Mouse (Mus musculus): ENCODE data around the gene Gtf2f2.
"Not testable (repeated sequence)": the region's sequence is repeated elsewhere in the genome, so short reads cannot be mapped to it uniquely, and the experiment has no call there.

Gtf2f2 gene

GRCm38 (mm10) chr14:75912665-75913064, 98.0 kb downstream of the Gtf2f2 start:
- no peak for DNase-seq (ENCODE audit: low spot score)

GRCm38 (mm10) chr14:75911968-75912367, 98.7 kb downstream of the Gtf2f2 start:
- DNase-seq (ENCODE audit: low spot score) = no peak

- no peak for DNase-seq (ENCODE audit: low spot score)
Observed at GRCm38 (mm10) chr14:75906931-75907330, 103.7 kb downstream of the Gtf2f2 start.

- no peak for DNase-seq (ENCODE audit: low spot score)
Observed at GRCm38 (mm10) chr14:75904972-75905371, 105.7 kb downstream of the Gtf2f2 start.

GRCm38 (mm10) chr14:75903131-75903530, 107.5 kb downstream of the Gtf2f2 start:
- no peak for DNase-seq (ENCODE audit: low spot score)

GRCm38 (mm10) chr14:75902013-75902412, 108.7 kb downstream of the Gtf2f2 start:
- DNase-seq (ENCODE audit: low spot score) = no peak

GRCm38 (mm10) chr14:75900793-75901499, 109.7 kb downstream of the Gtf2f2 start:
- no peak for DNase-seq (ENCODE audit: low spot score)

- peak; percentile 48 for DNase-seq (ENCODE audit: low spot score)
Observed at GRCm38 (mm10) chr14:75899566-75899965, 111.1 kb downstream of the Gtf2f2 start.

GRCm38 (mm10) chr14:75892118-75892517, 118.5 kb downstream of the Gtf2f2 start:
- no peak for DNase-seq (ENCODE audit: low spot score)

- DNase-seq (ENCODE audit: low spot score) = no peak
Observed at GRCm38 (mm10) chr14:75883873-75884272, 126.8 kb downstream of the Gtf2f2 start.

GRCm38 (mm10) chr14:75883330-75883729, 127.3 kb downstream of the Gtf2f2 start:
- DNase-seq (ENCODE audit: low spot score) = no peak

GRCm38 (mm10) chr14:75881856-75882255, 128.8 kb downstream of the Gtf2f2 start:
- no peak for DNase-seq (ENCODE audit: low spot score)

- no peak for DNase-seq (ENCODE audit: low spot score)
Observed at GRCm38 (mm10) chr14:75878980-75879379, 131.7 kb downstream of the Gtf2f2 start.

GRCm38 (mm10) chr14:75877297-75877696, 133.4 kb downstream of the Gtf2f2 start:
- DNase-seq (ENCODE audit: low spot score) = no peak

GRCm38 (mm10) chr14:75876320-75877043, 134.2 kb downstream of the Gtf2f2 start:
- DNase-seq (ENCODE audit: low spot score) = peak; percentile 40

GRCm38 (mm10) chr14:75873612-75874011, 137.1 kb downstream of the Gtf2f2 start:
- DNase-seq (ENCODE audit: low spot score) = no peak

- no peak for DNase-seq (ENCODE audit: low spot score)
Observed at GRCm38 (mm10) chr14:75871750-75872149, 138.9 kb downstream of the Gtf2f2 start.

GRCm38 (mm10) chr14:75871111-75871510, 139.6 kb downstream of the Gtf2f2 start:
- DNase-seq (ENCODE audit: low spot score) = no peak

- no peak for DNase-seq (ENCODE audit: low spot score)
Observed at GRCm38 (mm10) chr14:75870631-75871030, 140.0 kb downstream of the Gtf2f2 start.

- DNase-seq (ENCODE audit: low spot score) = no peak
Observed at GRCm38 (mm10) chr14:75869769-75870363, 140.8 kb downstream of the Gtf2f2 start.

GRCm38 (mm10) chr14:75868028-75868427, 142.6 kb downstream of the Gtf2f2 start:
- not testable (repeated sequence) for DNase-seq (ENCODE audit: low spot score)

- no peak for DNase-seq (ENCODE audit: low spot score)
Observed at GRCm38 (mm10) chr14:75866706-75867333, 143.8 kb downstream of the Gtf2f2 start.
